Mouse (Mus musculus): ENCODE results near the gene Rnf111.

- TF ChIP-seq POLR2A (IDR thresholded peaks at IDR 0.05; ENCODE audit: insufficient read length, low read depth) (no peak), TCF3 (IDR thresholded peaks at IDR 0.05; ENCODE audit: insufficient read length, low read depth) (no peak), SRF (IDR thresholded peaks at IDR 0.05; ENCODE audit: control insufficient read depth, insufficient read length, low read depth) (no peak)
Measured at GRCm38 (mm10) chr9:70391660-70392562, 111.6 kb downstream of the Rnf111 start.
